Mouse (Mus musculus) embryonic stem cell, embryonic (primary cell): ENCODE results near the gene Fgfr2.

ENCODE experiments used
- CTCF ChIA-PET, 4 experiments: fragments of 300-600 bp in 2 of 4; fragments of 350-600 bp in 2 of 4; sonication (Branson Sonifier 250); formaldehyde crosslinking; loops; one replicate each; lab custom pipeline; 2022; ENCODE audit warnings: inconsistent platforms in 2 of 4; lab: Charles Lee
- POLR2A ChIA-PET, 4 experiments: fragments of 300-600 bp in 2 of 4; fragments of 350-600 bp in 2 of 4; sonication (Branson Sonifier 250); formaldehyde crosslinking; loops; one replicate each; lab custom pipeline; 2022; ENCODE audit warnings: antibody characterized with exemption in 4 of 4, inconsistent platforms in 1 of 4; lab: Charles Lee

The Fgfr2 gene

GRCm38 (mm10) chr7:130935793-130936471, 2187.2 kb downstream of the Fgfr2 start, which contains the start of gene Htra1:
Gene Htra1, plus strand, starts transcription at chr7:130936111.
- ChIA-PET CTCF (no interaction called here), POLR2A (interaction anchor here in 2 of 4 experiments (0.7 to 3.3 kb wide), 4 partner anchors 9 to 728 kb away, joined by 3 to 12 read pairs (median 6); no protein-coding TSS in a partner anchor)

DNA sequence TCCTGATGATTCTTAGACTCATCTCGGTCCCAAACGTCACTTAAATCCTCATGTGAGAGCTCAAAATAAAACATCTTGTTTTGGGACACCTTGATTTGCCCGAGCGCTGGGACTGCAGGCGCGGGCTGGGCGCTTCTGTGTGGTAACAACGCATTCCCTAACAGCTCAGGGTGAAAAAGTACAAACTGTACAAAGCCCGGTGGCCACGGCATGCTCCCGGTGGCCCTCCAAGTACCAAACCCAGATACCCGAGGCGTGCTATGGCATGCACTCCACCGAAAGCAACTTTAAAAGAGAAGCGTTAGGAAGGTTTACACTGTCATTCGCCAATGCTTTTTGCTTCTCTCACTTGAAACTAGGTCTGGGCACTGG, 2187.7 kb downstream of the Fgfr2 start:
- ChIA-PET CTCF (no interaction called here), POLR2A (interaction anchor here in 1 of 4 experiments (0.6 to 3.3 kb wide), 3 partner anchors 10 to 19 kb away, joined by 3 to 12 read pairs (median 4); no protein-coding TSS in a partner anchor)

GRCm38 (mm10) chr7:130934654-130935053, 2188.5 kb downstream of the Fgfr2 start:
- ChIA-PET POLR2A (interaction anchor here in 1 of 4 experiments (0.7 to 3.3 kb wide), 3 partner anchors 10 to 20 kb away, joined by 3 to 12 read pairs (median 3); no protein-coding TSS in a partner anchor), CTCF (no interaction called here)

GRCm38 (mm10) chr7:130932921-130933320, 2190.2 kb downstream of the Fgfr2 start:
- POLR2A ChIA-PET = interaction anchor here in 1 of 4 experiments (1.5 kb wide), 1 partner anchor 12 kb away, joined by 5 read pairs; no protein-coding TSS in a partner anchor

DNA sequence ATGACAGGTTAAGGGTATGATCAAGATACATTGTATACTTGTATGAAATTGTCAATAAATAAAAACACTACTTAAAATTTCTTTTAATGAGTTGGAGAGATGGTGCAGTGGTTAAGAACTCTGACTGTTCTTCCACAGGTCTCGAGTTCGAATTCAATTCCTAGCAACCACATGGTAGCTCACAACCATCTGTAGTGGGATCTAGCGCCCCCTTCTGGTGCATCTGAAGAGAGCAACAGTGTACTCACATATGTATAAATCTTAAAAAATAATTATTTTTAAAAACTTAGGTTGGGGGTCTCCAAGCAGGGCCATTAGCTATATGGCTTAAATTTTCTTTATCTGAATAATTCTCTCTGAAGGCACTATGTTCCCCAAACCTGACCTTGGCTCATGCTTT, 2192.7 kb downstream of the Fgfr2 start:
- ChIA-PET CTCF (interaction anchor here (0.5 to 1.7 kb wide), 9 partner anchors 9 to 268 kb away, joined by 3 to 15 read pairs (median 3); no protein-coding TSS in a partner anchor), POLR2A (interaction anchor here in 2 of 4 experiments (1.0 to 1.9 kb wide), 6 partner anchors 8 to 95 kb away, joined by 3 to 4 read pairs (median 3); no protein-coding TSS in a partner anchor)

More at GRCm38 (mm10) chr7:130932921-130933320, 2190.2 kb downstream of the Fgfr2 start:
- CTCF ChIA-PET = interaction anchor here in 1 of 4 experiments (0.6 kb wide), 1 partner anchor 7 kb away, joined by 4 read pairs; no protein-coding TSS in a partner anchor

- ChIA-PET CTCF (interaction anchor here in 2 of 4 experiments (0.8 to 1.0 kb wide), 2 partner anchors 160 to 161 kb away, joined by 3 to 7 read pairs; no protein-coding TSS in a partner anchor), POLR2A (interaction anchor here in 2 of 4 experiments (0.6 to 1.4 kb wide), 4 partner anchors 14 to 189 kb away, joined by 3 to 5 read pairs (median 4); no protein-coding TSS in a partner anchor)
These were observed 2200.0 kb downstream of the Fgfr2 start for GRCm38 (mm10) chr7:130922981-130923731.

DNA sequence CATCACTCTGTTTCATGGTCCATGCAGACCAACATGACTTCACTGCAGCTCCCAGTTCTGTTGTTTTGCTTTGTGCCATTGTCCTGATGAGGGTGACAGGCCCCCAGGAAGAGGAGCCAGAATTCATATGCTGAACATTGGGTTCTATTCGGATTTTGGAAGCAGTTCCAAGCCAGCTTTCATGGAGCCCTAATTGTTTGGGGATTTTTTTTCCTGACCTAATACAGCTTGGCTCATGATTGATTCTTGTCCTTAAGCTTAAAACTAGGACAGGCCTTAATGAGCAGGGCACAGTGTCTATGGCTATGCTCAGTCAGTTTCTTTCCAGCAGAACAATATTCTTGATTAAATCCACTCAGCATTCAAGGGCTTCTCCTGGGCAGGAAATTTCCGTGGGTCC, 2204.9 kb downstream of the Fgfr2 start:
- POLR2A ChIA-PET = interaction anchor here in 1 of 4 experiments (0.7 to 1.5 kb wide), 2 partner anchors 20 to 211 kb away, joined by 3 to 4 read pairs; no protein-coding TSS in a partner anchor

DNA sequence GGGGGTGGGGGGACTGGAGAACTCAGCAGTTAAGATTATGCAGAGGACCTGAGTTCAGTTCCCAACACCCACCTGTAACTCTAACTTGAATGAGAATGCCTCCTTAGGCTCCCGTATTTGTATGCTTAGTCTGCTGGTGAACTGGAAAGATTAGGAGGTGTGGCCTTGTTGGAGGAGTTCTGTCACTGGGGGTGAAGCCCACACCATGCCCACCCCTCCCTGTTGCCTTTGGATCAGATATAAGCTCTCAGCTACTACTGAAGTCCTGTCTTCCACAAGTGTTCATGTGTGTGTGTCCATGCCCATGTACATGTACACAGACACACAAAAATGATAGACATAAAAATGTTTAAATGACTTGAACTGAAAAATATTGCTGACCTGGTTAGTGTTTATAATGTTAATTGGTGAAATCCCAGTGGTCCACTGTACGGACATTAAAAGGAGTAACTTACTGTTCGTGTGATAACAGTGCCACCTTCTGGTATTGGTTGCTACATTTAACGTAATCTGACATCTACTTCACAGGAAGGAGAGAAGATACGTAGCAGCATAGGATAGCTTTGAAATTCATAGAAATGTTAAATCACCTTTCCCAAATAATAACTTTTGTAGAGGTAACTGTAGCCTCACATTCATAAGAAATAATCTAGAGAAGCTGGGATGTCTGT, 2208.3 kb downstream of the Fgfr2 start:
- ChIA-PET CTCF (interaction anchor here (0.5 to 1.6 kb wide), 13 partner anchors 11 to 661 kb away, joined by 3 to 12 read pairs (median 4); no protein-coding TSS in a partner anchor), POLR2A (interaction anchor here in 1 of 4 experiments (0.7 kb wide), 1 partner anchor 19 kb away, joined by 3 read pairs; no protein-coding TSS in a partner anchor)

More for the DNA sequence above, 2204.9 kb downstream of the Fgfr2 start:
- CTCF ChIA-PET = interaction anchor here in 3 of 4 experiments (0.5 to 2.0 kb wide), 3 partner anchors 58 to 519 kb away, joined by 3 to 5 read pairs (median 5); no protein-coding TSS in a partner anchor

DNA sequence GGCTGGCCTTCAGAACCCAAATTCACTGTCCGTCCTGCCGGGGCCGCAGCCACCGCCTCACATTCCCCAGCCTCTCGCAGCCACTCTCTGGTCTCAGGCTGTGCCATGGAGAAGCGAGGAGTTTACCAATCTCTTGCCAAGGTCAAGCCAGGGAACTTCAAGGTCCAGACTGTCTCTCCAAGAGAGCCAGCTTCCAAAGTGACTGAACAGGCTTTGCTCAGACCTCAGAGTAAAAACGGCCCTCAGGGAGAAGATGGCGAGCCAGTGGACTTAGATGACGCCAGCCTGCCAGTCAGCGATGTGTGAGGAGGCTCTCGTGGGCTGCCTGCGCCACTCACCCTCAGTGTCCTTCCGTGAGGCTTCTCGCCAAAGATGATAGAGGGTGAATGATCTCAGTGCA, 2212.3 kb downstream of the Fgfr2 start:
- CTCF ChIA-PET = no interaction called here
- POLR2A ChIA-PET = interaction anchor here in 2 of 4 experiments (0.5 to 1.1 kb wide), 2 partner anchors 21 to 51 kb away, joined by 3 to 4 read pairs; no protein-coding TSS in a partner anchor

GRCm38 (mm10) chr7:130904571-130905365, 2218.4 kb downstream of the Fgfr2 start:
- ChIA-PET CTCF (interaction anchor here (0.5 to 2.0 kb wide), 8 partner anchors 10 to 147 kb away, joined by 3 to 6 read pairs (median 4); no protein-coding TSS in a partner anchor), POLR2A (interaction anchor here in 3 of 4 experiments (0.5 to 2.2 kb wide), 8 partner anchors 9 to 290 kb away, joined by 3 to 15 read pairs (median 4); partner anchors contain the start of gene Plekha1 (in 1 of the 3))

DNA sequence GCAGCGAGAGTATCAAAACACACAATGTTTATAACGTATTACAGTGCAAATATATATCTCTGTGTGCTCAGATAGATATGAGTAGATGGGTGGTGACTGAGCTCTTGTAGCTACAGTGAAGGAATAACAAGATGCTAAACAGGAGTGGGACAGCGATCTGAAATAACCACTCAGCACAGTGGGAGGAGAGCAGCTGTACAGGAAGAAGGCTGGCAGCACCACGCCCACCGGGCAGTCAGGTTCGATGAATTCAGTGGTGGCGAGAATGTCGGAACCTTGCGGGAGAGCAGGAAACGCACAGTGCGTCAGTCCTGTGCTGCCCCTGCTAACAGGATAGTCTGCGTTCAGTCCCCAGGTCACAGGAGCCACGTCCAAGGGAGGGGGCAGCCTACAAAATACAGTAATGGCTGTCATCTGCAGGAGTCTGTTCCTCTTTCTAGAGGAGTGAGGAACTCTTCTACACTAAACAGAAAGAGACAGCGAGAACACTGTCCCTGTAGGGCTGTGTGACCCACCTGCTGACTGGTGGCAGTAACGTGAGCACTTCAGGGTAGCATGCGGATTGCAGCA, 2219.6 kb downstream of the Fgfr2 start:
- ChIA-PET POLR2A (interaction anchor here in 2 of 4 experiments (0.8 to 2.2 kb wide), 8 partner anchors 9 to 68 kb away, joined by 3 to 5 read pairs (median 3); partner anchors contain the start of gene Plekha1 (in 1 of the 2)), CTCF (interaction anchor here in 2 of 4 experiments (1.2 to 2.0 kb wide), 3 partner anchors 11 to 141 kb away, joined by 3 to 6 read pairs (median 4); no protein-coding TSS in a partner anchor)

DNA sequence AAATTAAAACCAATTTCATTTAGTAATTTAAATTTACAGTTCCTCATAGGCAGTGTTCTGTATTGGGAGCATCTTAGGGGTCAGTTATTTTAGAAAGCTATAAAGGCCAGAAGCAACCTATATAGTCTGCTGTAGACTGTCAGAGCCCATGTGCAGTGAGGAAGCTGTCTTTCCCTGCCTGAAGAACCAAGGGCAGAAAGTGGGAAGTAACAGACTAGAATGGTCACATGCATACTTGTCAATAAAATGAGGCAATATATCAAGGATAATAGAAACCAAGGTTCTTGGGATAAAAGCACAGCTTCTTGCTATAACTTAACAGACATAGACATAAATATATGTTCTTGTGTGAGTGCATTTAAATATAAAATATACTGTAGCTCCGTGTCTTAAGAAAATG, 2220.2 kb downstream of the Fgfr2 start:
- CTCF ChIA-PET = no interaction called here
- POLR2A ChIA-PET = interaction anchor here in 2 of 4 experiments (0.9 to 1.2 kb wide), 6 partner anchors 10 to 68 kb away, joined by 3 read pairs; partner anchors contain the start of gene Plekha1 (in 1 of the 2)

DNA sequence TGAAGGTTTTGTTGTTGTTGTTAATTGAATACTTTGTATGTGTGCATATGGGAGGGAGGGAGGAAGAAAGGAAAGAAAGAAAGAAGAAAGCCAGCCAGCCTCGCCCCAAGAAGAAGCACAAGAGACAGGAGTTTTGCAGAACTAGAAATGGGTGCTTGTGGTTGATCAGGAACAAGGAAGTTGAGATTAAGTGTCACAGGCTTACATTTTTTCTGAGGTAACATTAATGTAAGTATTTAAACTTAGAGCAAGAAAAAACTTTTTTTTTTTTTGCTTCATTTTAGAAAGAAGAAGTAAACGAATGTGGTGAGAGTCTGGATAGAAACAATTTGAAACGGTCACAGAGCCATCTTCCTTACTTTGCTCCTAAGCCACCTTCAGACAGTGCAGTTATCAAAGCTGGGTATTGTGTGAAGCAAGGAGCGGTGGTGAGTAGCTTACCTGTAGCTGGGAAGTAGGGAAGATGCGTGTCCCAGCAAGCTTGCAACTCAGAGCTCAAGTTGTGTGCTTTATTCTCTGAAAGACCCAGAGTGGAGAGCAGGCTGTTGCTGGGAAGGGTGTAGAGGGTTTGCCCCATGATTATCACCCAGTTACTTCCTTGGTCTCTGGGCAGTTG, 2222.8 kb downstream of the Fgfr2 start:
- ChIA-PET CTCF (no interaction called here), POLR2A (interaction anchor here in 1 of 4 experiments (0.7 kb wide), 1 partner anchor 148 kb away, joined by 6 read pairs; no protein-coding TSS in a partner anchor)

GRCm38 (mm10) chr7:130898373-130898772, 2224.8 kb downstream of the Fgfr2 start:
- ChIA-PET POLR2A (no interaction called here), CTCF (interaction anchor here in 1 of 4 experiments (0.7 kb wide), 1 partner anchor 79 kb away, joined by 3 read pairs; no protein-coding TSS in a partner anchor)

- POLR2A ChIA-PET = interaction anchor here in 1 of 4 experiments (0.6 kb wide), 1 partner anchor 32 kb away, joined by 3 read pairs; the partner anchor contains the start of gene Plekha1
- CTCF ChIA-PET = interaction anchor here in 1 of 4 experiments (0.6 kb wide), 1 partner anchor 184 kb away, joined by 3 read pairs; no protein-coding TSS in a partner anchor
These were observed 2225.9 kb downstream of the Fgfr2 start for GRCm38 (mm10) chr7:130897201-130897600.
